Mouse (Mus musculus) right cerebral cortex, adult 18-20 months (tissue): ENCODE results near the gene A730015C16Rik.

ENCODE experiments used
- DNase-seq: peaks from one replicate; pipeline ENCODE4 v3.0.0; 2022; ENCODE audit warnings: mixed read lengths

Gene A730015C16Rik

DNA sequence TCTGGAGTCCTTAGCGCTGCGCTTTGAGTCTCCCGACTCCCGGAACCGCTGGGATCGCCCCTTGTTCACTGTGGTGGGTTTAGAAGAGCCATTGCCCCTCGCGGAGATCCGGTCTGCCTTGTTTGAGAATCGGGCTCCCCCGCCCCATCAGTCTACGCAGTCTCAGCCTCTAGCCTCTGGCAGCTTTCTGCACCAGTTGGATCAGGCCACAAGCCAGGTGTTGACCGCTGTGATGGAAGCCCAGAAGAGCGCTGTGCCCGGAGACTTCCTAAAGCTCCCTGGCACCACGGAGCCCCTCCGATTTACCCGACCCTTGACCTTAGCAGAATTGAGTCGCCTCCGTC lies at the start of gene A730015C16Rik:
A730015C16Rik (minus strand) TSS at position 115 of the 344 bp plus-strand sequence.
- DNase-seq = no peak

DNA sequence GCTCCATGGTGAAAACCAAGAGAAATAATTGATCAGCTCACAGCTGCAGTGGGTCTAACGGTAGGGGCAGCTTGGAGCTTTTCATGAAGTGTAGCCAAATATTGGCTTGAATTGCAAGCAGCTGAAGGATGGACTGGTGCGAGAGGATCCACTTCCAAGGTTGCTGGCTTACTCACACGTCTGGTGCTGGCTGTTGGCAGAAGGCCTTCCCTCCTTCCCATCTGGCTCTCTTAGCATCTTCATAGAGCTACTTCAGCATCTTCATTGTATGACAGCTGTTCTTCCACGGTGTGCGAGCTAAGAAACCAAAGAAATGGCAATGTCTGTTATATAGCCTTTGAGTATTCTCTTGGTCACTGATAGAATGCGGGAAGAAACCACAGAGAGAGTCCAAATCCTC lies 42.5 kb upstream of the A730015C16Rik start:
- DNase-seq = peak; percentile 28

DNA sequence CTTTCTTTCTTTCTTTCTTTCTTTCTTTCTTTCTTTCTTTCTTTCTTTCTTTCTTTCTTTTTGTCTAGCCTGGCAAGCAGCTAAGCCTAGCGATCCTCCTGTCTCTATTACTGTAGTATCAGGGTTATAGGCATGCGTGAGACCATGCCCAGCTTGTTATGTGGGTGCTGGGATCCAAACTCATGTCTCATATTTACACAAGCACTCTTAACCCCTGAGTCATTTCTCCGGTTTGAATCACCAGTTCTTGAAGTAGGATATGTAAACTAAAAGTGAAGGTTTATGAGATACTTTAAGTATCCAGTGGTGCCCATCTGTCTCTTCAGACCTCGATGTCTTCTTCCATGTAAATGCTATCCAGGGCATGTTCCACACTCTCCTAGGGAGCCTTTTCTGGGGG lies 39.0 kb upstream of the A730015C16Rik start:
- no peak for DNase-seq

GRCm38 (mm10) chr4:108883815-108884214 lies 35.4 kb upstream of the A730015C16Rik start:
- no peak for DNase-seq

DNA sequence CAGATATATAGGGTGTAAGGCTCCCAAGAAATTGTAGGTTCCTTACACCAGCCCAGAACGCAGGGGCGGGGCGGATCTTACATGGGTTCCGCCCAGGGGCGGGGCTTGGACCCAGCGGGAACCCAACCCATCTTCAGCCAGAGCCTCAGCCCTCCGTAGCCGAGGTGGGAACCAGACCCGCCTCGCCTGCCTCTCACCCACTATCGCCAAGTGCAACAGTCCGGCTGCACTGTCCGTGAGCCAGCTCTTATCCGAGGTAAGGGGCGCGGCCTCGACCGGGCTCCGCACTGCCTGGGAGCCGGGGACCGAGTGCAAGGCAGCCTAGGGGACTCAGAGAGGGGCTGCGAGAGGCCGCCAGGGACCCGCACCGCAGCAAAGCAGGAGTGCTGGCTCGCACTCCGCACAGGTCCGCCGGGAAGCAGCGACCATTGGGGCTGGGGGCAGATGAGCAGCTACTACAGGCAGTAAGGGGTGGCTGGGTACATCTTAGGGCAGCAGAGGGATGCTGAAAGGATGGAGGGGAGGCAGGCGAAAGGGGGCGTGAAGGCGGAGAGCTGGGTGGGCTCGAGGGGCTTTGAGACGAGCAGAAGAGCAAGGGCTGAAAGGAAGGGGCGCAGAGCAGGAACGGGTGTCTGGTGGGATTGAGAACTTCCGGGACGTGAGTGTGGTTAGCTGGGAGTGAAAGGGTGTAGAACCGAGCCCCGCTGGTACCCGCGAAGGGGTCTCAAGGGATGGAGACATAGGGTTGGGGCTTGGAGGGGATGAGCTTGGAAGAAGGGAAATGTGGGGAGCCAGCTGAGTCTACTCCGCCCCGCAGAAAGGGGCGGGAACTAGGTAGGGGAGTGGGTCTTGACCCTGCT lies 30.8 kb upstream of the A730015C16Rik start, which contains the start of gene Rab3b:
Rab3b (plus strand) TSS at position 101 of the 860 bp plus-strand sequence.
- peak; percentile 43 for DNase-seq

- DNase-seq = no peak
Measured at GRCm38 (mm10) chr4:108877901-108878300, 29.5 kb upstream of the A730015C16Rik start.

- DNase-seq = no peak
Measured at GRCm38 (mm10) chr4:108873746-108874145, 25.3 kb upstream of the A730015C16Rik start.

GRCm38 (mm10) chr4:108869730-108870374 lies 21.4 kb upstream of the A730015C16Rik start:
- DNase-seq = peak; percentile 89

DNA sequence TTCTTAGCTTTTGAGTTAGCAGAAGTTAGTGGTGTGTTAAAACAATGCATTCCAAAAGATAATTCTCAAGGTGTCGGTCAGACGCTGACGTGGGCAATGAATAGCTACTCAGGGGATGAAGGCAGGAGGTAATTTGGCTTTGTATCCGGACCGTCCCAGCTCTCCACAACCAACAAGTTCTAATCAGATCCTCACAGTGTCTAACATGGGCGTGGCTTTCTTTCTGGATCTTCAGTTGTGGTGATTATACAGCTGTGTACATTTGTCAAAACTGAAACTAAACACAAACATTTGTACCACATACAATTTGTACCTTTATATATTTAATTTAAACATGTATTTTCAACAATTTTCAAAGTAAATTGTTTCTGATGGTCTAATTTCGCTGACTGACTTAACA lies 18.4 kb upstream of the A730015C16Rik start:
- DNase-seq = no peak

DNA sequence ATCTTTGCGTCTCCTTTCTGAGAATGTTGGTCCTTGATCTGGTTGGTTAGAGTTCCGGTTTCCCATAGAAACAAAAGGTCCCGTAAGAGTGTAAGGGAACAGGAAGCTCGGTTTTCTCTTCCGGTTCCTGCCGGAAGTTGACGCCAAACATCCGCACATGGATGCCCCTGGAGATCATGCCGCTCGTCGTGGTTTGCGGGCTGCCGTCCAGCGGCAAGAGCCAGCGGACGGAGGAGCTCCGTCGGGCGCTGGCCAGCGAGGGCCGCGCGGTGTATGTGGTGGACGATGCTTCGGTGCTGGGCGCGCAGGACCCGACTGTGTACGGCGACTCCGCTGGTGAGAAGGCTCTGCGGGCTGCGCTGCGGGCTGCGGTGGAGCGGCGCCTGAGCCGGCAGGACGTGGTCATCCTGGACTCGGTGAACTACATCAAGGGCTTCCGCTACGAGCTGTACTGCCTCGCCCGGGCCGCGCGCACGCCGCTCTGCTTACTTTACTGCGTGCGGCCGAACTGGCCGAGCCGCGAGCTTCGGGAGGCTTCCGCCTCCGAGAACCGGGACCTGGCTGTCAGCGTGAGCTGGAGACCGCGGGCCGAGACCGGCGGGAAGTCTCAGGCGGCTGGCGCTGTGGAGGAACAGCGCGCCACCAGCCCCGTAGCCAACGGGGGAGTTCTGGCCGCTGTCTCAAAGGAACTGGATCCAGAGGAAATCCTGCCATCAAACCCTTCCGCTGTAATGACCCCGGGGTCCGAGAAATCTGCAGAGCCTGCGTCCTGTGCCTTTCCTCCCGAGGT lies 509 bp downstream of the A730015C16Rik start, which contains the start of gene Kti12:
Kti12 (plus strand) TSS at position 71 of the 790 bp plus-strand sequence.
- DNase-seq = peak; percentile 91

GRCm38 (mm10) chr4:108845824-108846569 lies 2.4 kb downstream of the A730015C16Rik start:
- no peak for DNase-seq

DNA sequence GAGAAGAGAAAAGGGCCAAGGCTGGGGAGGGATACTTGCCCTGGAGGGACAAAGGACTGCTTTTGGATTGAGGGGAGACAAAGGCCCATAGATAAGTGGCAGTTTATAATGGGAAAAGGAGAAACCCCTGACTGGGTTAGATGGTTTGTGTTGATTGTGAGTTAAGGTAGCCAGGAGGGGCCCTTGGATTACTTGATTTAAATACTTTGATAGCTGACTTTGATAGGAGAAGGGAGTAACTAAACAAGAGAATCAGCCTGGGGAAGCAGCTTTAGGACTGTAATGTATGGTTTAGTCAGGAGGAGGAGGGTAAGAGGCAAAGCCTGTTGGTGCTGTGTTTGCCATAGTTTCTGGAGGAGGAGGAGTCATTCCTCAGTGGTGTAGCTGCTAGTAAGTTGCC lies 5.1 kb downstream of the A730015C16Rik start:
- no peak for DNase-seq

DNA sequence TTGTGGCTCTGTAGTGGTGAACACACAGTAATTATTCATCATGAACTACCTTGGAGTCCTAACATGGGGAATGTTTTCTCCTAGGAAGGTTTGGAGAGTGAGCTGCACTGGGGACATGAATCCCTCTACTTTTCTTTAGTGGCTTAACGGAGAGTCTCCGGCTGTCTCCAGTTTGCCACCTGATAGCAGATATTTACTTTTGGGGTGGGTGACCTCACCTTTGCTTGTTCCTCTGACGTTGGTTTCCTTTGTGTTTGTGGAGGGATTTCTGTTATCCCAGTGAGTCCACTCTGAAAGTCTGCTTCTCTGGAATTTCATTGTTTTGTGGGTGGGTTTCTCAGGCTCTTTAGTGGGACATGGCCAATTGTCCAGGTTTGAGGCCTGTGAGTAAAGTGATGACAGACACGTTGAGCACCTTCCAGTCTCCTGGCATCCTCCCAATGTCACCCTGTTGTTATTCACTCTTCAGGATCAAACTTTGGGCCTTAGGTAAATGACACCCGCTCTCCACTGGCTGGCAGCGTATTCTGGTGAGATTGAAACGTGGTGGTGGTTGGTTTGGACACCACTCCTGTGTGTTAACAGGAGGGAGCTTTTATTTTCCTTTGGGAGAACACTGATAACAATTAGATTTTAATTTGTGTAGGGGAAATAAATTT lies 6.4 kb downstream of the A730015C16Rik start:
- no peak for DNase-seq

- DNase-seq = peak; percentile 38
Measured at GRCm38 (mm10) chr4:108838031-108838430, 10.4 kb downstream of the A730015C16Rik start.

GRCm38 (mm10) chr4:108835496-108835895 lies 12.9 kb downstream of the A730015C16Rik start:
- DNase-seq = no peak

DNA sequence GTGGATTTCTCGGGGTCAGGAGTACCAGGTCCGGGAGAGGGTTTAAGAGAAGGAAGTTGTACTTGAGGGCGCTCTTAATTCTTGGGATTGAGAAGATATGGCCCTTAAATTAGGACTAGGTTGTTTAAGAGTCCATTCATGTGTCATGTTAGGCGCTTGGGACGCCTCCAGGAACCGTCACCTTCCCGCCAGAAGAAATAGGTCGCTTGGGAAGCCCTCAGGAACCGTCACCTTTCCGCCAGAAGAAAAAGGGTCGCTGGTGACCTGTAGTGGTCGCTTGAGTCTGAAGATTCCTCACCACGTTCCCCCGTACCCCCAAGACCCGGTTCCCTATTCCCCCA lies 13.5 kb downstream of the A730015C16Rik start:
- no peak for DNase-seq

GRCm38 (mm10) chr4:108834115-108834970 lies 14.1 kb downstream of the A730015C16Rik start, which contains the start of gene Txndc12:
Txndc12 (plus strand) TSS chr4:108834601.
- peak; percentile 86 for DNase-seq

DNA sequence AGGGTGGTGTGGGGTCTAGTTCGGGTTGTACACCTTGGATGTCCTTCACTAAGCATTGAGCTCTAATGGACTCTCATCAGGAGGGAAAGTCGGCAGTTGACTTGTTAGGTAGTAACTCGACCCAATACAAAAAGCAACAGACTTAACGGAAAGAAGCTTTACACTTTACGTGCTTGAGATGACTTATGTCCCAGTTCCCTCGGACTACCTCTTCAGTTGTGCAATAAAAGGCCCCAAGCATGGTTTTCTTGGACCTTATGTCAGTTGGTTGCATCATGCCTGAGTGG lies 14.6 kb downstream of the A730015C16Rik start:
- no peak for DNase-seq

- DNase-seq = peak; percentile 94
Measured at GRCm38 (mm10) chr4:108832916-108833827, 15.2 kb downstream of the A730015C16Rik start, which contains the start of gene Btf3l4. Btf3l4 (minus strand) TSS chr4:108833614.

DNA sequence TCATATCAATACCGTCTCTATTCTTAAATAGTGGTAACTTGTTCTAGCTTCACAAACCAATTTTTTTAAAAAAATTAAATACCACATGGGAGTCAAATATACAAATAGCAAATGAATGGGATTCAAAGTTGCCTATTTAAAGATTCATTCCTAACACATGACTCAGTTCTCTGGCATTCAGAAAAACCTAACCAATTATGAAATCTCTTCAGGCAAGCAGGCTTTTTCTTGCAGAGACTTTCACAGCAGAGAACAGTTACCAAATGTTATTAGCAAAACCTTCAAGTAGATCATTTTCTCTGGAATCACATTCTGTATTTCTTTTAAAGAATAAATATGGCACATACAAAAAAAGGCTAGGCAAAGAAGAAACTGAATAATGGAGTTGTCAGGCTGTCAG lies 17.7 kb downstream of the A730015C16Rik start:
- no peak for DNase-seq
